Mouse (Mus musculus) MEL (cell line): Measurements from ENCODE around the gene Ten1. TPM values are rescaled to one million over a fixed set of nuclear protein-coding genes. Genes with fewer than 3 reads are reported as not detected.

Source experiments
- DNase-seq: peaks from one replicate; pipeline ENCODE4 v3.0.0; 2011; ENCODE audit warnings: low read depth, low spot score
- H3K27ac ChIP-seq: 2 replicates; pipeline ENCODE4 v1.5.1; 2012; ENCODE audit warnings: low read depth, mild to moderate bottlenecking, control low read depth, low read length, moderate library complexity; ENCODE audit not compliant: control insufficient read depth
- H3K27me3 ChIP-seq, 2 experiments: fragments of 150-350 bp in 1 of 2; sonication (generic) in 1 of 2; 2 replicates each; pipeline ENCODE4 v1.6.1; 2012; ENCODE audit warnings: low read length in 2 of 2, mild to moderate bottlenecking in 2 of 2, improper control_type of control experiment in 1 of 2, moderate library complexity in 1 of 2; ENCODE audit not compliant: insufficient read depth in 2 of 2, control insufficient read depth in 1 of 2
- H3K36me3 ChIP-seq, 2 experiments: 2 replicates each; pipeline ENCODE4 v1.6.1; 2012 to 2014; ENCODE audit warnings: low read length in 2 of 2, improper control_type of control experiment in 1 of 2, inconsistent platforms in 1 of 2, mild to moderate bottlenecking in 1 of 2; ENCODE audit not compliant: insufficient read depth in 2 of 2, control insufficient read depth in 1 of 2
- H3K4me1 ChIP-seq, 2 experiments: fragments of 150-350 bp in 1 of 2; sonication (generic) in 1 of 2; 2 replicates each; pipeline ENCODE4 v1.6.1; 2012; ENCODE audit warnings: low read length in 2 of 2, improper control_type of control experiment in 1 of 2, mild to moderate bottlenecking in 1 of 2; ENCODE audit not compliant: insufficient read depth in 2 of 2, control insufficient read depth in 1 of 2
- H3K4me3 ChIP-seq, 2 experiments: fragments of 150-350 bp in 1 of 2; sonication (generic) in 1 of 2; 2 replicates each; pipeline ENCODE4 v1.5.1; 2012; ENCODE audit warnings: low read depth in 2 of 2, low read length in 2 of 2, mild to moderate bottlenecking in 2 of 2, moderate library complexity in 2 of 2, control low read depth in 1 of 2, improper control_type of control experiment in 1 of 2; ENCODE audit not compliant: control insufficient read depth in 1 of 2, insufficient read depth in 1 of 2
- H3K79me2 ChIP-seq: 2 replicates; pipeline ENCODE4 v1.6.1; 2012; ENCODE audit warnings: mild to moderate bottlenecking, low read length, moderate library complexity; ENCODE audit not compliant: control insufficient read depth, poor library complexity, insufficient read depth
- H3K9ac ChIP-seq: 2 replicates; pipeline ENCODE4 v1.6.1; 2012; ENCODE audit warnings: low read depth, mild to moderate bottlenecking, control low read depth, low read length, moderate library complexity; ENCODE audit not compliant: control insufficient read depth, poor library complexity, severe bottlenecking
- H3K9me3 ChIP-seq: fragments of 150-350 bp; sonication (generic); replicated peaks from 2 replicates; pipeline ENCODE4 v1.6.1; 2012; ENCODE audit warnings: mild to moderate bottlenecking, low read length, improper control_type of control experiment, moderate library complexity; ENCODE audit not compliant: insufficient read depth
- BHLHE40 ChIP-seq: IDR thresholded peaks from 2 replicates; pipeline ENCODE4 v1.6.1; 2012; ENCODE audit warnings: low read depth, mild to moderate bottlenecking, inconsistent platforms, low read length, improper control_type of control experiment, borderline replicate concordance
- CHD1 ChIP-seq: IDR thresholded peaks from 2 replicates; pipeline ENCODE4 v1.6.1; 2012; ENCODE audit warnings: low read depth, mild to moderate bottlenecking, inconsistent platforms, low read length, improper control_type of control experiment
- CHD2 ChIP-seq: IDR thresholded peaks from 2 replicates; pipeline ENCODE4 v1.6.1; 2011; ENCODE audit warnings: low read length, improper control_type of control experiment
- ELF1 ChIP-seq: IDR thresholded peaks from 2 replicates; pipeline ENCODE4 v1.6.1; 2014; ENCODE audit warnings: low read depth, mild to moderate bottlenecking, inconsistent platforms, low read length, improper control_type of control experiment, moderate library complexity
- EP300 ChIP-seq, 2 experiments: IDR thresholded peaks; 2 replicates each; pipeline ENCODE4 v1.6.1; 2011; ENCODE audit warnings: improper control_type of control experiment in 2 of 2, low read length in 2 of 2, low read depth in 1 of 2, mild to moderate bottlenecking in 1 of 2
- ETS1 ChIP-seq: IDR thresholded peaks from 2 replicates; pipeline ENCODE4 v1.6.1; 2012; ENCODE audit warnings: low read depth, mild to moderate bottlenecking, inconsistent platforms, low read length, improper control_type of control experiment, moderate library complexity
- GATA1 ChIP-seq: IDR thresholded peaks from 2 replicates; pipeline ENCODE4 v1.6.1; 2011; ENCODE audit warnings: low read depth, low read length, improper control_type of control experiment
- HCFC1 ChIP-seq: IDR thresholded peaks from 2 replicates; pipeline ENCODE4 v1.6.1; 2012; ENCODE audit warnings: low read depth, mild to moderate bottlenecking, inconsistent platforms, low read length, improper control_type of control experiment, moderate library complexity
- KAT2A ChIP-seq: conservative IDR thresholded peaks from 2 replicates; pipeline ENCODE4 v1.6.1; 2012; ENCODE audit warnings: low read depth, low read length, improper control_type of control experiment, inconsistent platforms
- MAFK ChIP-seq: IDR thresholded peaks from 2 replicates; pipeline ENCODE4 v1.6.1; 2011; ENCODE audit warnings: low read depth, mild to moderate bottlenecking, low read length, improper control_type of control experiment, borderline replicate concordance
- MAX ChIP-seq: IDR thresholded peaks from 2 replicates; pipeline ENCODE4 v1.6.1; 2011; ENCODE audit warnings: low read length, improper control_type of control experiment
- MAZ ChIP-seq: IDR thresholded peaks from 2 replicates; pipeline ENCODE4 v1.6.1; 2012; ENCODE audit warnings: low read depth, mild to moderate bottlenecking, inconsistent platforms, low read length, improper control_type of control experiment
- MEF2A ChIP-seq: IDR thresholded peaks from 2 replicates; pipeline ENCODE4 v1.6.1; 2014; ENCODE audit warnings: low read depth, mild to moderate bottlenecking, inconsistent platforms, low read length, improper control_type of control experiment; ENCODE audit not compliant: poor library complexity, insufficient replicate concordance, severe bottlenecking; ENCODE audit errors: extremely low read depth
- MXI1 ChIP-seq: IDR thresholded peaks from 2 replicates; pipeline ENCODE4 v1.6.1; 2011; ENCODE audit warnings: mild to moderate bottlenecking, low read depth, low read length, improper control_type of control experiment
- MYC ChIP-seq: IDR thresholded peaks from 2 replicates; pipeline ENCODE4 v1.6.1; 2011; ENCODE audit warnings: low read depth, mild to moderate bottlenecking, low read length, improper control_type of control experiment, moderate library complexity
- NELFE ChIP-seq: IDR thresholded peaks from 2 replicates; pipeline ENCODE4 v1.6.1; 2011; ENCODE audit warnings: low read depth, low read length, improper control_type of control experiment
- POLR2A ChIP-seq, 2 experiments: IDR thresholded peaks; 2 replicates each; pipeline ENCODE4 v1.6.1; 2011 to 2012; ENCODE audit warnings: low read length in 2 of 2, mild to moderate bottlenecking in 2 of 2, control low read depth in 1 of 2, improper control_type of control experiment in 1 of 2, low read depth in 1 of 2, moderate library complexity in 1 of 2; ENCODE audit not compliant: control insufficient read depth in 1 of 2, insufficient read depth in 1 of 2, poor library complexity in 1 of 2
- POLR2AphosphoS2 ChIP-seq: IDR thresholded peaks from 2 replicates; pipeline ENCODE4 v1.6.1; 2011; ENCODE audit warnings: low read length, improper control_type of control experiment
- POLR2AphosphoS5 ChIP-seq: IDR thresholded peaks from 2 replicates; pipeline ENCODE4 v1.6.1; 2012; ENCODE audit warnings: low read depth, borderline replicate concordance, mild to moderate bottlenecking, inconsistent platforms, low read length, moderate library complexity, mixed read lengths
- UBTF ChIP-seq: IDR thresholded peaks from 2 replicates; pipeline ENCODE4 v1.6.1; 2012; ENCODE audit warnings: low read depth, mild to moderate bottlenecking, inconsistent platforms, low read length, improper control_type of control experiment, moderate library complexity, borderline replicate concordance; ENCODE audit not compliant: insufficient read depth
- USF1 ChIP-seq: IDR thresholded peaks from 2 replicates; pipeline ENCODE4 v1.6.1; 2014; ENCODE audit warnings: low read depth, mild to moderate bottlenecking, inconsistent platforms, low read length, improper control_type of control experiment, moderate library complexity
- USF2 ChIP-seq, 2 experiments: IDR thresholded peaks; 2 replicates each; pipeline ENCODE4 v1.6.1; 2011 to 2012; ENCODE audit warnings: improper control_type of control experiment in 2 of 2, low read length in 2 of 2, borderline replicate concordance in 1 of 2, inconsistent platforms in 1 of 2, low read depth in 1 of 2, mild to moderate bottlenecking in 1 of 2; ENCODE audit not compliant: insufficient read depth in 1 of 2
- ZC3H11A ChIP-seq: IDR thresholded peaks from 2 replicates; pipeline ENCODE4 v1.6.1; 2012; ENCODE audit warnings: low read depth, mild to moderate bottlenecking, inconsistent platforms, low read length, improper control_type of control experiment
- ZKSCAN1 ChIP-seq: IDR thresholded peaks from 2 replicates; pipeline ENCODE4 v1.6.1; 2012; ENCODE audit warnings: low read depth, mild to moderate bottlenecking, inconsistent platforms, low read length, improper control_type of control experiment, moderate library complexity
- ZMIZ1 ChIP-seq: IDR thresholded peaks from 2 replicates; pipeline ENCODE4 v1.6.1; 2012; ENCODE audit warnings: low read depth, mild to moderate bottlenecking, inconsistent platforms, low read length, improper control_type of control experiment, moderate library complexity
- ZNF384 ChIP-seq: IDR thresholded peaks from 2 replicates; pipeline ENCODE4 v1.6.1; 2012; ENCODE audit warnings: low read depth, mild to moderate bottlenecking, inconsistent platforms, low read length, improper control_type of control experiment
- polyA plus RNA-seq, 2 experiments: library from polyadenylated mRNA; stranded (reverse) in 1 of 2; unstranded in 1 of 2; fragments of >175 nt in 1 of 2; fragments of >200 nt in 1 of 2; gene quantifications; 2 replicates each; pipeline versions ENCODE4 v1.2.1 to v1.2.4; 2012; ENCODE audit warnings: low replicate concordance in 2 of 2, low read depth in 1 of 2; ENCODE audit not compliant: insufficient read length in 2 of 2, insufficient read depth in 1 of 2, missing spikeins in 1 of 2
- total RNA-seq: library from RNA; depleted of rRNA; stranded (reverse); fragments of 300-350 nt; gene quantifications from 2 replicates; pipeline ENCODE4 v1.2.3, GENCODE M21; 2012

Gene Ten1
- total and polyA plus RNA-seq, 3 experiments = 60.8 to 66.9 TPM; not detected in 1

- H3K4me1 ChIP-seq = peaks cover 11 to 14% of the 10 kb centered on the region in 2 experiments; a peak in 3 of 4 replicates
- H3K27me3 ChIP-seq = no peaks in the 10 kb centered on the region
- no peak for DNase-seq
- H3K27ac ChIP-seq = no peak overlapping the region
- H3K4me3 ChIP-seq = no peak overlapping the region
- no peak for TF ChIP-seq UBTF
- no peak for TF ChIP-seq ZKSCAN1
- TF ChIP-seq EP300 (IDR thresholded peaks at IDR 0.05; ENCODE audit: low read depth in 1 of 2, low read length in 2 of 2) = no peak
- TF ChIP-seq USF2 (IDR thresholded peaks at IDR 0.05; ENCODE audit: borderline replicate concordance in 1 of 2, insufficient read depth in 1 of 2, low read depth in 1 of 2, low read length in 2 of 2) = no peak
- H3K79me2 ChIP-seq = peaks cover 8% of the 10 kb centered on the region
- no peaks in the 10 kb centered on the region for H3K9me3 ChIP-seq
- peaks cover 0 to 18% of the 10 kb centered on the region in 2 experiments; a peak in 2 of 4 replicates for H3K36me3 ChIP-seq
- H3K9ac ChIP-seq = no peak overlapping the region
Measured at GRCm38 (mm10) chr11:116201151-116201550, 2.5 kb downstream of the Ten1 start.

GRCm38 (mm10) chr11:116203150-116203549, 4.5 kb downstream of the Ten1 start:
- Histone ChIP-seq H3K27ac (no peak overlapping the region), H3K4me1 (peaks cover 4 to 5% of the 10 kb centered on the region in 2 experiments; a peak in 2 of 4 replicates), H3K36me3 (no peaks in the 10 kb centered on the region)

GRCm38 (mm10) chr11:116206678-116207077, 8.0 kb downstream of the Ten1 start:
- H3K9me3 ChIP-seq = no peaks in the 10 kb centered on the region
- peaks cover 0 to 3% of the 10 kb centered on the region in 2 experiments; a peak in 1 of 4 replicates for H3K4me1 ChIP-seq
- H3K9ac ChIP-seq = no peak overlapping the region
- TF ChIP-seq MAFK (no peak), MEF2A (no peak), MYC (no peak), KAT2A (no peak), EP300 (IDR thresholded peaks at IDR 0.05; ENCODE audit: low read depth in 1 of 2, low read length in 2 of 2) (0 out of 4 replicates have a peak, but pooled peaks of 1 of the 2 experiments have one; percentile 6), ELF1 (no peak), MAZ (no peak), ZNF384 (peak; percentile 56; the same call in 1 of the 2 replicates)
- TF ChIP-seq, all 39 proteins: peak for 2
- no peaks in the 10 kb centered on the region for H3K36me3 ChIP-seq
- no peak for DNase-seq
- no peaks in the 10 kb centered on the region for H3K79me2 ChIP-seq
- no peak overlapping the region for H3K4me3 ChIP-seq
- no peak overlapping the region for H3K27ac ChIP-seq
- H3K27me3 ChIP-seq = no peaks in the 10 kb centered on the region

More at GRCm38 (mm10) chr11:116203150-116203549, 4.5 kb downstream of the Ten1 start:
- Histone ChIP-seq H3K27me3 (no peaks in the 10 kb centered on the region), H3K4me3 (no peak overlapping the region), H3K79me2 (peaks cover 8% of the 10 kb centered on the region), H3K9me3 (no peaks in the 10 kb centered on the region), H3K9ac (no peak overlapping the region)
- no peak for DNase-seq
- no peak for TF ChIP-seq ZMIZ1
- no peak for TF ChIP-seq KAT2A
- no peak for TF ChIP-seq ETS1
- no peak for TF ChIP-seq POLR2AphosphoS5
- TF ChIP-seq POLR2AphosphoS2 = no peak
- TF ChIP-seq MAZ = no peak
- no peak for TF ChIP-seq POLR2A (IDR thresholded peaks at IDR 0.05; ENCODE audit: control insufficient read depth in 1 of 2, insufficient read depth in 1 of 2, low read depth in 1 of 2, low read length in 2 of 2, poor library complexity in 1 of 2)
- no peak for TF ChIP-seq EP300 (IDR thresholded peaks at IDR 0.05; ENCODE audit: low read depth in 1 of 2, low read length in 2 of 2)
- no peak for TF ChIP-seq MXI1
- no peak for TF ChIP-seq CHD2
- no peak for TF ChIP-seq BHLHE40
- no peak for TF ChIP-seq CHD1
- no peak for TF ChIP-seq ZC3H11A
- no peak for TF ChIP-seq GATA1
- no peak for TF ChIP-seq USF1
- TF ChIP-seq HCFC1 = no peak
- TF ChIP-seq MAX = no peak
- no peak for TF ChIP-seq NELFE
- TF ChIP-seq USF2 (IDR thresholded peaks at IDR 0.05; ENCODE audit: borderline replicate concordance in 1 of 2, insufficient read depth in 1 of 2, low read depth in 1 of 2, low read length in 2 of 2) = no peak
